Mouse (Mus musculus): ENCODE measurements at regions not wholly inside any gene's neighbourhood (a gene's known extent, or its start where the extent isn't known, plus 50 kb on each side); places are given as distances from the start of the nearest gene placed in this dataset.

GRCm38 (mm10) chr1:151045334-151045733 is 52.1 kb upstream of the Hmcn1 start:
- ATAC-seq: no peak
- Histone ChIP-seq H3K27me3 (ENCODE audit: insufficient read depth, low read length) (no peaks in the 10 kb centered on the region), H3K4me2 (ENCODE audit: low read depth, low read length) (no peak overlapping the region), H3K9ac (replicated peaks) (no peak overlapping the region), H3K4me3 (ENCODE audit: low read depth, low read length) (no peak overlapping the region), H3K9me3 (ENCODE audit: low read length) (no peaks in the 10 kb centered on the region), H3K4me1 (ENCODE audit: insufficient read depth) (peaks cover 8% of the 10 kb centered on the region), H3K36me3 (replicated peaks; ENCODE audit: insufficient read depth, low read length) (no peaks in the 10 kb centered on the region), H3K27ac (ENCODE audit: low read depth) (no peak overlapping the region)
- no peak for DNase-seq
- WGBS (ENCODE audit: insufficient replicate concordance): 65% methylated on average over 5 of the region's 5 CpGs
- no peak for TF ChIP-seq CTCF (IDR thresholded peaks at IDR 0.05; ENCODE audit: low read depth)
- TF ChIP-seq EP300 (IDR thresholded peaks at IDR 0.05; ENCODE audit: low read depth): no peak

- DNase-seq (no peak), ATAC-seq (no peak)
- no peaks in the 10 kb centered on the region for H3K9me3 ChIP-seq (ENCODE audit: low read length)
- no peak overlapping the region for H3K9ac ChIP-seq (replicated peaks)
- no peak for TF ChIP-seq EP300 (IDR thresholded peaks at IDR 0.05; ENCODE audit: low read depth)
- TF ChIP-seq CTCF (IDR thresholded peaks at IDR 0.05; ENCODE audit: low read depth): no peak
- WGBS (ENCODE audit: insufficient replicate concordance): 54% methylated on average over 7 of the region's 7 CpGs
- no peaks in the 10 kb centered on the region for H3K27me3 ChIP-seq (ENCODE audit: insufficient read depth, low read length)
- no peak overlapping the region for H3K4me2 ChIP-seq (ENCODE audit: low read depth, low read length)
- H3K27ac ChIP-seq (ENCODE audit: low read depth): no peak overlapping the region
- no peak overlapping the region for H3K4me3 ChIP-seq (ENCODE audit: low read depth, low read length)
- no peaks in the 10 kb centered on the region for H3K4me1 ChIP-seq (ENCODE audit: insufficient read depth)
- no peaks in the 10 kb centered on the region for H3K36me3 ChIP-seq (replicated peaks; ENCODE audit: insufficient read depth, low read length)
Observed at GRCm38 (mm10) chr1:151046626-151047025, 53.4 kb upstream of the Hmcn1 start.

- ATAC-seq: no peak
- 74% methylated on average over 19 of the region's 19 CpGs for WGBS (ENCODE audit: insufficient replicate concordance)
Observed at GRCm38 (mm10) chr1:151049726-151050506, 56.7 kb upstream of the Hmcn1 start.

GRCm38 (mm10) chr1:151050507-151050816 is 57.2 kb upstream of the Hmcn1 start:
- no peak overlapping the region for H3K4me2 ChIP-seq (ENCODE audit: low read depth, low read length)
- TF ChIP-seq EP300 (IDR thresholded peaks at IDR 0.05; ENCODE audit: low read depth) (no peak), CTCF (IDR thresholded peaks at IDR 0.05; ENCODE audit: low read depth) (no peak)
- H3K27me3 ChIP-seq (ENCODE audit: insufficient read depth, low read length): no peaks in the 10 kb centered on the region
- ATAC-seq: no peak
- 86% methylated on average over 3 of the region's 3 CpGs for WGBS (ENCODE audit: insufficient replicate concordance)
- H3K9me3 ChIP-seq (ENCODE audit: low read length): no peaks in the 10 kb centered on the region
- no peak overlapping the region for H3K4me3 ChIP-seq (ENCODE audit: low read depth, low read length)
- H3K27ac ChIP-seq (ENCODE audit: low read depth): no peak overlapping the region
- no peaks in the 10 kb centered on the region for H3K4me1 ChIP-seq (ENCODE audit: insufficient read depth)
- H3K9ac ChIP-seq (replicated peaks): no peak overlapping the region
- no peaks in the 10 kb centered on the region for H3K36me3 ChIP-seq (replicated peaks; ENCODE audit: insufficient read depth, low read length)
- DNase-seq: no peak

More at GRCm38 (mm10) chr1:151049726-151050506, 56.7 kb upstream of the Hmcn1 start:
- DNase-seq: no peak
- Histone ChIP-seq H3K27ac (ENCODE audit: low read depth) (no peak overlapping the region), H3K4me2 (ENCODE audit: low read depth, low read length) (no peak overlapping the region), H3K36me3 (replicated peaks; ENCODE audit: insufficient read depth, low read length) (no peaks in the 10 kb centered on the region), H3K27me3 (ENCODE audit: insufficient read depth, low read length) (no peaks in the 10 kb centered on the region), H3K9ac (replicated peaks) (no peak overlapping the region), H3K9me3 (ENCODE audit: low read length) (no peaks in the 10 kb centered on the region), H3K4me3 (ENCODE audit: low read depth, low read length) (no peak overlapping the region), H3K4me1 (ENCODE audit: insufficient read depth) (no peaks in the 10 kb centered on the region)
- TF ChIP-seq CTCF (IDR thresholded peaks at IDR 0.05; ENCODE audit: low read depth) (no peak), EP300 (IDR thresholded peaks at IDR 0.05; ENCODE audit: low read depth) (no peak)

- no peak for ATAC-seq
- TF ChIP-seq EP300 (IDR thresholded peaks at IDR 0.05; ENCODE audit: low read depth) (no peak), CTCF (IDR thresholded peaks at IDR 0.05; ENCODE audit: low read depth) (no peak)
Observed at GRCm38 (mm10) chr1:151053268-151053667, 60.0 kb upstream of the Hmcn1 start.

GRCm38 (mm10) chr1:151055396-151055795 is 62.2 kb upstream of the Hmcn1 start:
- Histone ChIP-seq H3K9ac (replicated peaks) (no peak overlapping the region), H3K4me1 (ENCODE audit: insufficient read depth) (no peaks in the 10 kb centered on the region), H3K4me3 (ENCODE audit: low read depth, low read length) (no peak overlapping the region), H3K36me3 (replicated peaks; ENCODE audit: insufficient read depth, low read length) (no peaks in the 10 kb centered on the region), H3K27ac (ENCODE audit: low read depth) (no peak overlapping the region), H3K9me3 (ENCODE audit: low read length) (no peaks in the 10 kb centered on the region), H3K4me2 (ENCODE audit: low read depth, low read length) (no peak overlapping the region), H3K27me3 (ENCODE audit: insufficient read depth, low read length) (no peaks in the 10 kb centered on the region)
- no peak for DNase-seq
- no peak for TF ChIP-seq CTCF (IDR thresholded peaks at IDR 0.05; ENCODE audit: low read depth)
- no peak for TF ChIP-seq EP300 (IDR thresholded peaks at IDR 0.05; ENCODE audit: low read depth)
- no peak for ATAC-seq
- 79% methylated on average over 6 of the region's 6 CpGs for WGBS (ENCODE audit: insufficient replicate concordance)

More at GRCm38 (mm10) chr1:151053268-151053667, 60.0 kb upstream of the Hmcn1 start:
- Histone ChIP-seq H3K36me3 (replicated peaks; ENCODE audit: insufficient read depth, low read length) (no peaks in the 10 kb centered on the region), H3K4me3 (ENCODE audit: low read depth, low read length) (no peak overlapping the region), H3K9me3 (ENCODE audit: low read length) (no peaks in the 10 kb centered on the region), H3K27ac (ENCODE audit: low read depth) (no peak overlapping the region), H3K4me1 (ENCODE audit: insufficient read depth) (no peaks in the 10 kb centered on the region), H3K27me3 (ENCODE audit: insufficient read depth, low read length) (no peaks in the 10 kb centered on the region), H3K9ac (replicated peaks) (no peak overlapping the region), H3K4me2 (ENCODE audit: low read depth, low read length) (no peak overlapping the region)
- no peak for DNase-seq
- 59% methylated on average over 5 of the region's 5 CpGs for WGBS (ENCODE audit: insufficient replicate concordance)

All from liver, postnatal 0 days (tissue).